Mouse (Mus musculus) liver, embryonic 12.5 days (tissue): Measurements from ENCODE around the gene Insig1. TPM values are rescaled to one million over a fixed set of nuclear protein-coding genes. Genes with fewer than 3 reads are reported as not detected.

Experiments used
- ATAC-seq: fragments of 200-750 bp; cut with Nextera tagmentation; 2 replicates; pipeline ENCODE4 v1.8.0; 2017; ENCODE audit warnings: moderate number of reproducible peaks, mild to moderate bottlenecking, moderate library complexity
- H3K27ac ChIP-seq: fragments of 300-500 bp; sonication (generic); 2 replicates; pipeline ENCODE4 v1.5.1; 2016; ENCODE audit warnings: mild to moderate bottlenecking
- H3K27me3 ChIP-seq: fragments of 300-500 bp; sonication (generic); replicated peaks from 2 replicates; pipeline ENCODE4 v1.6.1; 2016; ENCODE audit warnings: mild to moderate bottlenecking, moderate library complexity
- H3K36me3 ChIP-seq: fragments of 300-500 bp; sonication (generic); 2 replicates; pipeline ENCODE4 v1.6.1; 2016; ENCODE audit warnings: mild to moderate bottlenecking, moderate library complexity
- H3K4me1 ChIP-seq: fragments of 300-500 bp; sonication (generic); 2 replicates; pipeline ENCODE4 v1.6.1; 2016
- H3K4me2 ChIP-seq: fragments of 300-500 bp; sonication (generic); 2 replicates; pipeline ENCODE4 v1.6.1; 2016; ENCODE audit warnings: mild to moderate bottlenecking, moderate library complexity
- H3K4me3 ChIP-seq: fragments of 300-500 bp; sonication (generic); 2 replicates; pipeline ENCODE4 v1.5.1; 2016; ENCODE audit warnings: mild to moderate bottlenecking, moderate library complexity
- H3K9ac ChIP-seq: fragments of 300-500 bp; sonication (generic); 2 replicates; pipeline ENCODE4 v1.6.1; 2016; ENCODE audit warnings: mild to moderate bottlenecking, moderate library complexity
- H3K9me3 ChIP-seq: fragments of 300-500 bp; sonication (generic); replicated peaks from 2 replicates; pipeline ENCODE4 v1.6.1; 2016; ENCODE audit warnings: mild to moderate bottlenecking, moderate library complexity
- WGBS: fragments of 180-500 bp; shearing (Covaris S2); methylation state at CpG from one replicate; pipeline ENCODE4 v1.1.7; 2016; ENCODE audit not compliant: insufficient replicate concordance; 5-methylcytosine and 5-hydroxymethylcytosine counted together
- polyA plus RNA-seq: library from polyadenylated mRNA; unstranded; fragments of >200 nt; fragmentation: Nextera tagmentation; extraction: Ambion mirVana; gene quantifications from 2 replicates; pipeline ENCODE4 v1.2.1, GENCODE M21; 2016

The Insig1 gene
- polyA plus RNA-seq, 1 experiment from 2014 or later: 51.5 TPM

DNA sequence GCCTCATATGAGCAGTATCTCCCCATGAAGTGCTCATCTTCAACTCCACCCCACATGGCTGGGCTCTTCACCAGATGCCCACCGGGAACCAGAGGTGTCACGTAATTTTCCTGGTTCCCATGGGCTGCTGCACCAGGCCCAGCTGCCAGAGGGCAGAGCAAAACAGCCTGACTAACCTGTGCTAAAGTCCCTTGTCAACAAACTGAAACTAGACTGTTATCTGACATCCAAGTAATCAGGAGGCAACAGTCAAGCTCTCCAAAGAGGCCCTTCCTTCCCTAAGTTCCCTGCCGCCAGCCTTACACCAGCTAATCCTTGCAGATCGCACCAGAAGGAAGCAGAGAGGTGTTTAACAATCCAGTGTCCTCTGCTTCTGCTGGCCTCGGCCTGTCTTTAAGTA is 4.9 kb upstream of the Insig1 start:
- Histone ChIP-seq H3K9ac (peak overlapping the region; percentile 43), H3K4me1 (peaks cover 59% of the 10 kb centered on the region), H3K4me3 (peak overlapping the region; percentile 10; the same call in 1 of the 2 replicates), H3K27ac (peak overlapping the region; percentile 58), H3K36me3 (no peaks in the 10 kb centered on the region), H3K27me3 (no peaks in the 10 kb centered on the region), H3K9me3 (no peaks in the 10 kb centered on the region), H3K4me2 (peak overlapping the region; percentile 56)
- ATAC-seq: peak; percentile 35
- 41% methylated on average over 5 of the region's 5 CpGs for WGBS

DNA sequence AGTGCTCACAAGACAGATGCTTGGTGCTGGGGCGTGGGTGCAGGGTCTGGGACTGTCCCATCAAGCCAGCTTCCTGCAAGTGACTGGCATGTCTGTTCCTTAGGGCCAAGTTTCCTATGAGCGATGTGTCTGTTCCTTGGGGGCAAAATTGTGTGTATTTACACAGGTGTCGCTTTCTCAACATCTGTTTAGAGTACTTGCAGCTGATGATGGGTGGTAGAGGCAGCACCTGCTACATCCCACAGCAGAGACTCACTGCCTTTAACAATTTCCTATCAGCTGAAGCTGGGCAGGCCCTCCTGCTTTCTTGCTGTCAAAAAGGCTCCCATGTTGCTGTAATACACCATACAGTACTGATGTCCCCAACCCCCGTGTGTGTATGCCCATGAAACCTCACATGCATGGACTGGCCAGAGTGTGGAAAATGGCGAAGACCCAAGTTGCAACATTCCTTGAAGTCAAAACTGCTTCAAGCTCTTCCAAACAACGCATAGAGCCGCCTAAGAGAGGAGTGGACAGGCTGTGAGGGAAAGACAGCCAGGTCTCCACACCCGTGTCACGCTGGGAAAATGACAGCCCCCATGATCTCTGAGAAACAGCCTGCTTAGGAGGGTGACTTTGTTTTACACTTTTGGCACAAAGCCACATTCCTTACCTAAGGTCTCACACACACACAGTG is 875 bp upstream of the Insig1 start:
- peak overlapping the region; percentile 85 for H3K9ac ChIP-seq
- H3K36me3 ChIP-seq: peaks cover 28% of the 10 kb centered on the region
- peaks cover 71% of the 10 kb centered on the region for H3K4me1 ChIP-seq
- H3K9me3 ChIP-seq: no peaks in the 10 kb centered on the region
- peak overlapping the region; percentile 96 for H3K4me2 ChIP-seq
- H3K27me3 ChIP-seq: no peaks in the 10 kb centered on the region
- 34% methylated on average over 9 of the region's 9 CpGs for WGBS
- peak overlapping the region; percentile 88 for H3K27ac ChIP-seq
- peak; percentile 6 for ATAC-seq
- H3K4me3 ChIP-seq: peak overlapping the region; percentile 80

DNA sequence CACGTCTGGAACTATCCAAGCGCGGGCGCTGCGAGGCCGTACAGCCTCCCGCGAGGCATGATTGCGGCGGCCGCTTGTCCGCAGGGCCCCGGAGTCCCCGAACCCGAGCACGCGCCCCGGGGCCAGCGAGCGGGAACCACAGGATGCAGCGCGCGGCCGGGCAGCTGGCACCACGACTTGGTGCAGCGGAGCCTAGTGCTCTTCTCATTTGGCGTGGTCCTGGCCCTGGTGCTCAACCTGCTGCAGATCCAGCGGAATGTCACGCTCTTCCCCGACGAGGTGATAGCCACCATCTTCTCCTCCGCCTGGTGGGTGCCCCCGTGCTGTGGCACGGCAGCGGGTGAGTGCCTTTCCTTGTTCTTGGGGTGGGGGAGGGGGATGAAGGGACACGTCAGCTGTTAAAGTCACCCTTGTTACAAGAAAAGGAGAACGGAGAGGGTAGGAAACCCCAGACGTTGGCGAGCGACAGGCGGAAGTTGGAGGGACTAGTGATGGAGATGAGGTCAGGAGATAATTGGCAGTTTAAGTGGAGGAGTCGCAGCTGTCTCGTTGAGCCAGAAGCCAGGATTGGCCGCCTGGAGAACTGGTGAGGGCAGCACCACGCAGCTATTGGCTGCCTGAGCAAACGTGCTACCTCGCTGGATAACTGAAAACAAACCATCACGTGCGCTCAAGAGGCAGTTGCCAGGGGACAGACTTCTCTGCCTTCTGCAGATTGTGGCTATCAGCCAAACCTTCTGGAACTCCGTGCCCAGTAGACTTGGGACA is 477 bp downstream of the Insig1 start:
- ATAC-seq: peak; percentile 73
- Histone ChIP-seq H3K27ac (peak overlapping the region; percentile 92), H3K4me1 (peaks cover 57% of the 10 kb centered on the region), H3K36me3 (peaks cover 41% of the 10 kb centered on the region), H3K4me3 (peak overlapping the region; percentile 80), H3K9ac (peak overlapping the region; percentile 82), H3K27me3 (no peaks in the 10 kb centered on the region), H3K4me2 (peak overlapping the region; percentile 96), H3K9me3 (no peaks in the 10 kb centered on the region)
- under 1% methylated on average over 50 of the region's 50 CpGs for WGBS

DNA sequence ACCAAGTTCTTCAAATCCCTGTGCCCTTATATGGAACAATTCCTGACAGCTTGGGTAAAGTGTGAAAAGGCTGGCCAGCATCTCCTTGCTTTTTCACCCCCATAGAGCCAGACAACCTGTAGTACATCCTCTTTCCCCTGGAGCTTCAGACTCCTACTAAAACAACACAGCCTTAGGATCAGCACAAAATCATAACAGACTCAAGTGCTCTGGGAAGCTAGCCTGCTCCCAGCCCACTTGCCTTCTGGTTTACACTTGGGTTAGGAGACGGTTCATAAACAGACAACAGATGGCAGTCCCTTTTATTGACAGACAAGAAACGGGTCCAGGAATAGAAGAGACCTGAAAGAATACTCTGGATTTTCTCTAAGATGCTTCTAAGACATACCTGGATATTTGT is 8.3 kb downstream of the Insig1 start:
- H3K27ac ChIP-seq: no peak overlapping the region
- H3K9ac ChIP-seq: no peak overlapping the region
- H3K36me3 ChIP-seq: peaks cover 41% of the 10 kb centered on the region
- 75% methylated on average over 2 of the region's 2 CpGs for WGBS
- no peak overlapping the region for H3K4me2 ChIP-seq
- H3K9me3 ChIP-seq: no peaks in the 10 kb centered on the region
- no peaks in the 10 kb centered on the region for H3K4me1 ChIP-seq
- H3K4me3 ChIP-seq: no peak overlapping the region
- no peak for ATAC-seq
- no peaks in the 10 kb centered on the region for H3K27me3 ChIP-seq

DNA sequence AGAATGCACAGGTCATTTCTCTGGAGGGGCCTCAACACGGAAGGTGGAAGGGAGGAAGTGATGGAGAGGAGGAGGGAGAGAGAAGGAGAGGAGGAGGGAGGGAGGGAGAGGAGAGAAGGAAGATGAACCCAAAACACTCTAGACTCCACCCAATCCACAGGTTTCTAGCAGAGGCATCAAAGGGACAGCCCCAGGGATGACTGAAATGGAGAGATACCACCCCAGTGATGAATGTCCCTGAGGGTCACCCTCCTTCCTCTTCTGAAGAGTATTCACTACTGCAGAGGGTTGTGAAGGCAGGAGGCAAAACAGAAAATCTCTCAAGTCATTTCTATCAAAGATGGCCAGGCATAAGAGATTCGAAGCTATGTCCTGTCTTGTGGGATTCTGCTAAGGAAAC is 10.0 kb downstream of the Insig1 start:
- 55% methylated on average over 2 of the region's 2 CpGs for WGBS
- no peak for ATAC-seq
- no peak overlapping the region for H3K9ac ChIP-seq
- H3K4me3 ChIP-seq: no peak overlapping the region
- no peaks in the 10 kb centered on the region for H3K9me3 ChIP-seq
- H3K4me1 ChIP-seq: no peaks in the 10 kb centered on the region
- H3K27me3 ChIP-seq: peaks cover 10% of the 10 kb centered on the region; the same call in 1 of the 2 replicates
- H3K27ac ChIP-seq: no peak overlapping the region
- H3K4me2 ChIP-seq: no peak overlapping the region
- peaks cover 24% of the 10 kb centered on the region for H3K36me3 ChIP-seq

DNA sequence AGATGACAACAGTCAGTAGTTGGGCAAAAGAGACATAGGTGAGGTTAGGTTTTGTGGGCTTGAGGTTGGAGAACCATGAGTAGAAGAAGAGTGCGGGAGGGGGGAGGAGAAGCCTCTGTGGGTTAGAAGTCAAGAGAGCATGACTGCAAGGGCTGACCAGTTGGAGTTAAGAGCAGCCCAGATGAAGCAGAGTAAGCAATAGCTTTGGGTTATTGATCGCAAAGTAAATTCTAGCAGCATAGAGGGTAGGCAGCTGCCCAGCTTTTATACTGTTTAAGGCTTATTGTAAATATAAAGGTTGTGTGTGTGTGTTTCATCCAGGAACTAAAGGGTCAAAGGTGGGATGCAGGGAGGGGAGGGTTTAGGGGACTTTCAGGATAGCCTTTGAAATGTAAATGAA is 10.7 kb downstream of the Insig1 start:
- Histone ChIP-seq H3K4me3 (no peak overlapping the region), H3K27ac (no peak overlapping the region), H3K4me2 (no peak overlapping the region), H3K36me3 (peaks cover 17% of the 10 kb centered on the region), H3K9ac (no peak overlapping the region), H3K4me1 (no peaks in the 10 kb centered on the region), H3K27me3 (peaks cover 17% of the 10 kb centered on the region; the same call in 1 of the 2 replicates), H3K9me3 (no peaks in the 10 kb centered on the region)
- 67% methylated on average over 2 of the region's 2 CpGs for WGBS
- peak; percentile 42; the same call in 1 of the 2 replicates for ATAC-seq

DNA sequence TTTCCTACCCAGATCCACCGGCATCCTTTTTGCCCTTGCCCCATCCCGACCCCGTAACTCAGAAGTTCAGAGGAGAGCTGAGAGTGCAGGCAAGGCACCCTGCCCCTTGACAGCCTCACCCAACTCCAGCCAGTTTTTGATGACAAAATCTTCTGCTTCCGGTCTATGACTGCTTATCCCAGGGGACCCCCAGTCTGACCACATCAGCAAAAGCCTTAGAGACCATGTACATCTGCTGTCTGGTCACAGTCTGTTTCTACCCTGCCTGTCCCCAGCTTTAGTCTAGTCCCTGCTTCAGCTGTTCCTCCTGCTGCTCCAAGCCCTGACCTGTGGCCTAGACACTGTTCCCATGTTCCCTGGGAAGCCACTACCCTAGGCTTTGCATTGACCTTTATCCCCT is 11.1 kb downstream of the Insig1 start:
- peaks cover 12% of the 10 kb centered on the region for H3K36me3 ChIP-seq
- H3K4me1 ChIP-seq: no peaks in the 10 kb centered on the region
- H3K27ac ChIP-seq: no peak overlapping the region
- H3K4me3 ChIP-seq: no peak overlapping the region
- H3K9me3 ChIP-seq: no peaks in the 10 kb centered on the region
- peaks cover 21% of the 10 kb centered on the region; the same call in 1 of the 2 replicates for H3K27me3 ChIP-seq
- no peak overlapping the region for H3K4me2 ChIP-seq
- no peak overlapping the region for H3K9ac ChIP-seq
- no peak for ATAC-seq
- WGBS: 60% methylated on average over 4 of the region's 4 CpGs

DNA sequence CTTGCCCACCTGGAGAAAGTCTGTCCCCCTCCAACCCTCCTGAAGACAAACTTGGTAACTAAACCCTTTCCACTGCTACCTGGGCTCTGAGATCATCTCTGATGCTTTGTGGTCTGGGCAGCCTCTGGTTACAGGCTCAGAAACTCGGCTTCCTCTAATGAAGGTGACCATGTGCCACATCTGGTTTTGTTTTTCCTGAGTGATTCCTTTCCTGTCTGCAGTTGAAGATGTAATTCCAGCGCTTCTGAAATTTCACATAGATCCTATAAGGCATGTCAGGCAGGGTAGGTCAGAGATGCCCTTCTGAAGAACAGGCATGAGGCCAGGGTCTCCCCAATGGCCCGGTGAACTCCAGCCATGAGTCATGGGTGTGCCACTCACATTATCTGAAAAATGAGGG is 11.6 kb downstream of the Insig1 start:
- Histone ChIP-seq H3K4me3 (no peak overlapping the region), H3K4me1 (no peaks in the 10 kb centered on the region), H3K27me3 (peaks cover 21% of the 10 kb centered on the region; the same call in 1 of the 2 replicates), H3K9ac (no peak overlapping the region), H3K36me3 (peaks cover 10% of the 10 kb centered on the region), H3K27ac (no peak overlapping the region), H3K9me3 (no peaks in the 10 kb centered on the region), H3K4me2 (no peak overlapping the region)
- ATAC-seq: no peak
- WGBS: 55% methylated on average over 3 of the region's 3 CpGs

DNA sequence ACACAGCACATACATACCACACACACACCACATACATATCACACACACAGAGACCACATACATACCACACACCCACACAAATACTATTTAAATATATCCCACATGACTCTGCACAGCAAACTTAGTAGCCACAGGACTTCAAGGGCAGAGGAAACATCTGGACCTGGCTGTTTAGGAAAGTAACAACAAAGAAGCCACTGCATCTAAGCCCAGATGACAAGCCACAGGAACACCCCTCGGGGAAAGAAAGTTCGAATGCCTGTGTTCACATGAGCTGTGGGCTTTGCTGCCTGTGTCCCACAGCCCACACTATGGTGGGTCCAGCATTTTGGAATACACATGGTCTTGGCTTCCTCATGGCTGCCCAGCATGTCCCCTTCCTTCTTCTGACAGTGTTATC is 13.6 kb downstream of the Insig1 start:
- no peak overlapping the region for H3K4me3 ChIP-seq
- WGBS: 47% methylated on average over 2 of the region's 2 CpGs
- H3K36me3 ChIP-seq: no peaks in the 10 kb centered on the region
- H3K27ac ChIP-seq: no peak overlapping the region
- H3K27me3 ChIP-seq: peaks cover 25% of the 10 kb centered on the region; the same call in 1 of the 2 replicates
- H3K4me2 ChIP-seq: no peak overlapping the region
- no peaks in the 10 kb centered on the region for H3K4me1 ChIP-seq
- no peaks in the 10 kb centered on the region for H3K9me3 ChIP-seq
- H3K9ac ChIP-seq: no peak overlapping the region
- no peak for ATAC-seq

DNA sequence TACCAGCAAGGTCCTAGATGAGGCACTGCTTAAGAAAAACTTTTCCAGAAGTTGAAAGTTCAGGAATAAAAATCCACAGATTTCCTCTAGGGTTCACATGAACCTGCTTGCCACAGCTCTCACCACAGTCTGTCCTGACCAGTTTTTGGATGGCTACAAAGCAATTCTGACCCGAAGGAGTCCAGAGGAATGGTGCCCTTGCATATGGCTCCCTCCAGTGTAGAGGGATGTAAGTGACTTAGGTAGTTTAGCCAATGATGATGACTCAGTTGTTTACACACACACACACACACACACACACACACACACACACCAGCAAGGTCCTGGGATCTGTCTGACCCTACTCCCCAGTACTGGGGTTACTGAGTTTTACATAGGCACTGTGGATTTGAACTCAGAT is 19.4 kb downstream of the Insig1 start:
- ATAC-seq: no peak
- H3K4me3 ChIP-seq: no peak overlapping the region

DNA sequence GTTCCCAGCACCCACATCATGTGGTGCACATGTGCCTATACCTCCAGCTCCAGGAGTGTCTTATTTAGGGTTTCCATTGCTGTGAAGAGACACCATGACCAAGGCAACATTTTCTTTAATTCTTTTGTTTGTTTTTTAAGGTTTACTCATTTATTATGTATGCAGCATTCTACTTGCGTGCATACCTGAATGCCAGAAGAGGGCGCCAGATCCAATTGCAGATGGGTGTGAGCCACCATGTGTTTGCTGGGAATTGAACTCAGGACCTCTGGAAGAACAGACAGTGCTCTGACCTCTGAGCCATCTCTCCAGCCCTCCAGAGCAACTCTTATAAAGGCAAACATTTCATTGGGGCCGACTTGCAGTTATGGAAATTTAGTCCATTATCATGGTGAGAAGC is 21.2 kb downstream of the Insig1 start:
- no peak overlapping the region for H3K4me3 ChIP-seq
- H3K4me2 ChIP-seq: no peak overlapping the region
- H3K4me1 ChIP-seq: no peaks in the 10 kb centered on the region
- H3K27ac ChIP-seq: no peak overlapping the region
- no peak for ATAC-seq
- H3K27me3 ChIP-seq: peaks cover 4% of the 10 kb centered on the region; the same call in 1 of the 2 replicates
- no peak overlapping the region for H3K9ac ChIP-seq
- 60% methylated on average over 3 of the region's 3 CpGs for WGBS
- no peaks in the 10 kb centered on the region for H3K36me3 ChIP-seq
- H3K9me3 ChIP-seq: no peaks in the 10 kb centered on the region

More for the DNA sequence above, 19.4 kb downstream of the Insig1 start:
- Histone ChIP-seq H3K27ac (no peak overlapping the region), H3K9me3 (no peaks in the 10 kb centered on the region), H3K4me1 (no peaks in the 10 kb centered on the region), H3K4me2 (no peak overlapping the region), H3K9ac (no peak overlapping the region), H3K27me3 (peaks cover 20% of the 10 kb centered on the region; the same call in 1 of the 2 replicates), H3K36me3 (no peaks in the 10 kb centered on the region)
- 60% methylated on average over 1 of the region's 1 CpGs for WGBS

DNA sequence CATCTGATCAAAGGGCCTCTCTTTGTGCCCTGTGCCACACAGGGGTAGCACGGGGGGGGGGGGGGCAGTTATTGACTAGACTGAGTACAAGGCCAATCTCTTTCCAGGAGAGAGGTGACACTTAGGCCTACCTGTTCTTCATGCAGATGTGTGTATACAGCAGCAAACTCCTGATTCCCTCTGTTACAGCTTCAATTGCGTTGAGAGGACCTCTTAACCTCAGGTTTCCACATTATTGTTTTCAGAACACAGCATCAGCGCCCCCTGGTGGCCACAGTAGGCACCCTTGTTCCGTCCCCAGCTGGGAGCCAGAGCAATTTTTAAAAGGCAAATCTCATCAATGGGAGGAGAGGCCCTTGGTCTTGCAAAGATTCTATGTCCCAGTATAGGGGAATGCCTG is 22.7 kb downstream of the Insig1 start:
- Histone ChIP-seq H3K4me1 (no peaks in the 10 kb centered on the region), H3K4me3 (no peak overlapping the region), H3K36me3 (no peaks in the 10 kb centered on the region), H3K27ac (no peak overlapping the region), H3K9ac (no peak overlapping the region), H3K9me3 (no peaks in the 10 kb centered on the region), H3K4me2 (no peak overlapping the region), H3K27me3 (peaks cover 4% of the 10 kb centered on the region; the same call in 1 of the 2 replicates)
- ATAC-seq: peak; percentile 52; the same call in 1 of the 2 replicates
- 19% methylated on average over 4 of the region's 4 CpGs for WGBS
